Mouse (Mus musculus): ENCODE measurements around the gene 9230112D13Rik. TPM values are rescaled to one million over a fixed set of nuclear protein-coding genes. Genes with fewer than 3 reads are reported as not detected.

Gene 9230112D13Rik
- polyA plus RNA-seq, 1 experiment from 2014 or later, result not detected

- WGBS, result 53% methylated on average over 7 of the region's 7 CpGs
These were observed 17.3 kb downstream of the 9230112D13Rik start for GRCm38 (mm10) chr14:34505309-34505708.

GRCm38 (mm10) chr14:34504377-34504776, 18.2 kb downstream of the 9230112D13Rik start:
- no peak for ATAC-seq (ENCODE audit: low FRiP score, low read depth)
- Histone ChIP-seq H3K27ac (no peak overlapping the region), H3K9me3 (no peaks in the 10 kb centered on the region), H3K4me2 (replicated peaks) (no peak overlapping the region), H3K9ac (no peak overlapping the region), H3K4me3 (no peak overlapping the region), H3K4me1 (peaks cover 42% of the 10 kb centered on the region), H3K27me3 (no peaks in the 10 kb centered on the region), H3K36me3 (no peaks in the 10 kb centered on the region)
- 75% methylated on average over 5 of the region's 5 CpGs for WGBS

More at GRCm38 (mm10) chr14:34505309-34505708, 17.3 kb downstream of the 9230112D13Rik start:
- no peaks in the 10 kb centered on the region for H3K36me3 ChIP-seq
- H3K9ac ChIP-seq, result no peak overlapping the region
- no peaks in the 10 kb centered on the region for H3K9me3 ChIP-seq
- H3K27me3 ChIP-seq, result no peaks in the 10 kb centered on the region
- no peak for ATAC-seq (ENCODE audit: low FRiP score, low read depth)
- no peak overlapping the region for H3K4me2 ChIP-seq (replicated peaks)
- no peak overlapping the region for H3K27ac ChIP-seq
- H3K4me3 ChIP-seq, result no peak overlapping the region
- H3K4me1 ChIP-seq, result peaks cover 33% of the 10 kb centered on the region

- Histone ChIP-seq H3K27me3 (no peaks in the 10 kb centered on the region), H3K9ac (no peak overlapping the region), H3K27ac (0 out of 2 replicates have a peak overlapping the region, but pooled peaks have one; percentile 97), H3K4me1 (peaks cover 43% of the 10 kb centered on the region), H3K4me3 (peak overlapping the region; percentile 83), H3K4me2 (replicated peaks) (peak overlapping the region; percentile 69), H3K36me3 (no peaks in the 10 kb centered on the region), H3K9me3 (no peaks in the 10 kb centered on the region)
- WGBS, result 70% methylated on average over 6 of the region's 6 CpGs
- no peak for ATAC-seq (ENCODE audit: low FRiP score, low read depth)
These were observed 18.8 kb downstream of the 9230112D13Rik start for GRCm38 (mm10) chr14:34503759-34504158.

- peak within 1 kb of the TSS; percentile 99 for H3K27ac ChIP-seq
- H3K4me1 ChIP-seq, result peaks cover 43% of the 10 kb centered on the region
- no peak for ATAC-seq (ENCODE audit: low FRiP score, low read depth)
- no peaks in the 10 kb centered on the region for H3K9me3 ChIP-seq
- peak within 1 kb of the TSS; percentile 83 for H3K4me3 ChIP-seq
- no peaks in the 10 kb centered on the region for H3K36me3 ChIP-seq
- no peaks in the 10 kb centered on the region for H3K27me3 ChIP-seq
- WGBS, result 5% methylated on average over 15 of the region's 15 CpGs
- peak within 1 kb of the TSS; percentile 99 for H3K9ac ChIP-seq
- peak within 1 kb of the TSS; percentile 69 for H3K4me2 ChIP-seq (replicated peaks)
These were observed 19.3 kb downstream of the 9230112D13Rik start, which contains the start of gene Bmpr1a for GRCm38 (mm10) chr14:34503325-34503647. Gene Bmpr1a, minus strand, starts transcription at chr14:34503341.

GRCm38 (mm10) chr14:34502475-34503324, 19.9 kb downstream of the 9230112D13Rik start:
- Histone ChIP-seq H3K36me3 (no peaks in the 10 kb centered on the region), H3K27ac (peak overlapping the region; percentile 99), H3K27me3 (no peaks in the 10 kb centered on the region), H3K4me1 (peaks cover 42% of the 10 kb centered on the region), H3K9me3 (no peaks in the 10 kb centered on the region), H3K4me2 (replicated peaks) (peak overlapping the region; percentile 69), H3K9ac (peak overlapping the region; percentile 99), H3K4me3 (peak overlapping the region; percentile 83)
- ATAC-seq (ENCODE audit: low FRiP score, low read depth), result peak; percentile 90
- WGBS, result under 1% methylated on average over 96 of the region's 115 CpGs

- Histone ChIP-seq H3K27me3 (no peaks in the 10 kb centered on the region), H3K4me2 (replicated peaks) (peak overlapping the region; percentile 69), H3K27ac (peak overlapping the region; percentile 99), H3K4me1 (peaks cover 47% of the 10 kb centered on the region), H3K4me3 (peak overlapping the region; percentile 83), H3K9me3 (no peaks in the 10 kb centered on the region), H3K36me3 (no peaks in the 10 kb centered on the region), H3K9ac (peak overlapping the region; percentile 99)
- under 1% methylated on average over 72 of the region's 77 CpGs for WGBS
- ATAC-seq (ENCODE audit: low FRiP score, low read depth), result peak; percentile 41
These were observed 20.7 kb downstream of the 9230112D13Rik start for GRCm38 (mm10) chr14:34501804-34502474.

GRCm38 (mm10) chr14:34501447-34501803, 21.2 kb downstream of the 9230112D13Rik start:
- H3K9me3 ChIP-seq, result no peaks in the 10 kb centered on the region
- H3K27me3 ChIP-seq, result no peaks in the 10 kb centered on the region
- H3K4me1 ChIP-seq, result peaks cover 51% of the 10 kb centered on the region
- H3K27ac ChIP-seq, result peak overlapping the region; percentile 99
- ATAC-seq (ENCODE audit: low FRiP score, low read depth), result no peak
- peak overlapping the region; percentile 99 for H3K9ac ChIP-seq
- under 1% methylated on average over 16 of the region's 16 CpGs for WGBS
- no peaks in the 10 kb centered on the region for H3K36me3 ChIP-seq
- H3K4me2 ChIP-seq (replicated peaks), result peak overlapping the region; percentile 69
- peak overlapping the region; percentile 83 for H3K4me3 ChIP-seq

- ATAC-seq (ENCODE audit: low FRiP score, low read depth), result no peak
- H3K27me3 ChIP-seq, result no peaks in the 10 kb centered on the region
- H3K9ac ChIP-seq, result peak overlapping the region; percentile 51; the same call in 1 of the 2 replicates
- H3K36me3 ChIP-seq, result no peaks in the 10 kb centered on the region
- peak overlapping the region; percentile 83 for H3K4me3 ChIP-seq
- peaks cover 60% of the 10 kb centered on the region for H3K4me1 ChIP-seq
- H3K27ac ChIP-seq, result no peak overlapping the region; the same call in 1 of the 2 replicates
- WGBS, result 13% methylated on average over 4 of the region's 4 CpGs
- H3K4me2 ChIP-seq (replicated peaks), result peak overlapping the region; percentile 69
- H3K9me3 ChIP-seq, result no peaks in the 10 kb centered on the region
These were observed 22.3 kb downstream of the 9230112D13Rik start for GRCm38 (mm10) chr14:34500309-34500708.

- H3K4me3 ChIP-seq, result peak overlapping the region; percentile 83
- H3K27ac ChIP-seq, result no peak overlapping the region
- no peak for ATAC-seq (ENCODE audit: low FRiP score, low read depth)
- no peaks in the 10 kb centered on the region for H3K27me3 ChIP-seq
- peaks cover 56% of the 10 kb centered on the region for H3K4me1 ChIP-seq
- H3K4me2 ChIP-seq (replicated peaks), result peak overlapping the region; percentile 69
- 0 out of 2 replicates have a peak overlapping the region, but pooled peaks have one; percentile 51 for H3K9ac ChIP-seq
- WGBS, result 67% methylated on average over 4 of the region's 4 CpGs
- H3K9me3 ChIP-seq, result no peaks in the 10 kb centered on the region
- H3K36me3 ChIP-seq, result no peaks in the 10 kb centered on the region
These were observed 22.9 kb downstream of the 9230112D13Rik start for GRCm38 (mm10) chr14:34499664-34500063.

GRCm38 (mm10) chr14:34497346-34497745, 25.3 kb downstream of the 9230112D13Rik start:
- no peaks in the 10 kb centered on the region for H3K9me3 ChIP-seq
- H3K4me1 ChIP-seq, result peaks cover 45% of the 10 kb centered on the region
- no peak overlapping the region for H3K4me3 ChIP-seq
- H3K9ac ChIP-seq, result no peak overlapping the region
- WGBS, result 84% methylated on average over 3 of the region's 3 CpGs
- H3K4me2 ChIP-seq (replicated peaks), result no peak overlapping the region
- no peak overlapping the region for H3K27ac ChIP-seq
- no peak for ATAC-seq (ENCODE audit: low FRiP score, low read depth)
- H3K36me3 ChIP-seq, result no peaks in the 10 kb centered on the region
- no peaks in the 10 kb centered on the region for H3K27me3 ChIP-seq

- H3K27me3 ChIP-seq, result no peaks in the 10 kb centered on the region
- H3K9ac ChIP-seq, result no peak overlapping the region
- no peak overlapping the region for H3K4me2 ChIP-seq (replicated peaks)
- H3K9me3 ChIP-seq, result no peaks in the 10 kb centered on the region
- no peak for ATAC-seq (ENCODE audit: low FRiP score, low read depth)
- 88% methylated on average over 3 of the region's 3 CpGs for WGBS
- no peak overlapping the region for H3K27ac ChIP-seq
- H3K4me1 ChIP-seq, result peaks cover 41% of the 10 kb centered on the region
- H3K36me3 ChIP-seq, result no peaks in the 10 kb centered on the region
- no peak overlapping the region for H3K4me3 ChIP-seq
These were observed 28.9 kb downstream of the 9230112D13Rik start for GRCm38 (mm10) chr14:34493682-34494081.

GRCm38 (mm10) chr14:34492688-34493087, 29.9 kb downstream of the 9230112D13Rik start:
- no peak for ATAC-seq (ENCODE audit: low FRiP score, low read depth)
- H3K4me1 ChIP-seq, result peaks cover 38% of the 10 kb centered on the region
- no peak overlapping the region for H3K4me2 ChIP-seq (replicated peaks)
- H3K27me3 ChIP-seq, result no peaks in the 10 kb centered on the region
- H3K9me3 ChIP-seq, result no peaks in the 10 kb centered on the region
- no peak overlapping the region for H3K27ac ChIP-seq
- 80% methylated on average over 2 of the region's 2 CpGs for WGBS
- H3K9ac ChIP-seq, result no peak overlapping the region
- no peak overlapping the region for H3K4me3 ChIP-seq
- H3K36me3 ChIP-seq, result no peaks in the 10 kb centered on the region
